Mouse (Mus musculus) midbrain, embryonic 12.5 days (tissue): ENCODE data around the gene Ly6g6e. TPM values are rescaled to one million over a fixed set of nuclear protein-coding genes. Genes with fewer than 3 reads are reported as not detected.

Source experiments
- ATAC-seq: fragments of 200-750 bp; cut with Nextera tagmentation; 2 replicates; pipeline ENCODE4 v1.8.0; 2017; ENCODE audit warnings: low read depth, moderate TSS enrichment, moderate library complexity; ENCODE audit not compliant: low FRiP score
- H3K27ac ChIP-seq: fragments of 300-500 bp; sonication (generic); replicated peaks from 2 replicates; pipeline ENCODE4 v1.5.1; 2016; ENCODE audit warnings: mild to moderate bottlenecking
- H3K27me3 ChIP-seq: fragments of 300-500 bp; sonication (generic); 2 replicates; pipeline ENCODE4 v1.6.1; 2016; ENCODE audit warnings: mild to moderate bottlenecking
- H3K36me3 ChIP-seq: fragments of 300-500 bp; sonication (generic); 2 replicates; pipeline ENCODE4 v1.6.1; 2016
- H3K4me1 ChIP-seq: fragments of 300-500 bp; sonication (generic); 2 replicates; pipeline ENCODE4 v1.6.1; 2016
- H3K4me2 ChIP-seq: fragments of 300-500 bp; sonication (generic); replicated peaks from 2 replicates; pipeline ENCODE4 v1.6.1; 2016; ENCODE audit warnings: mild to moderate bottlenecking, moderate library complexity
- H3K4me3 ChIP-seq: fragments of 300-500 bp; sonication (generic); 2 replicates; pipeline ENCODE4 v1.5.1; 2016; ENCODE audit warnings: mild to moderate bottlenecking
- H3K9ac ChIP-seq: fragments of 300-500 bp; sonication (generic); replicated peaks from 2 replicates; pipeline ENCODE4 v1.6.1; 2016; ENCODE audit warnings: mild to moderate bottlenecking, moderate library complexity
- H3K9me3 ChIP-seq: fragments of 300-500 bp; sonication (generic); 2 replicates; pipeline ENCODE4 v1.6.1; 2016; ENCODE audit warnings: mild to moderate bottlenecking
- WGBS: fragments of 180-500 bp; shearing (Covaris S2); methylation state at CpG from one replicate; pipeline ENCODE4 v1.1.7; 2016; 5-methylcytosine and 5-hydroxymethylcytosine counted together
- polyA plus RNA-seq: library from polyadenylated mRNA; unstranded; fragments of >200 nt; fragmentation: Nextera tagmentation; extraction: Ambion mirVana; gene quantifications from 2 replicates; pipeline ENCODE4 v1.2.1, GENCODE M21; 2016

The Ly6g6e gene
- polyA plus RNA-seq, 1 experiment from 2014 or later, result 0.24 TPM

GRCm38 (mm10) chr17:35064378-35064877 lies 12.3 kb upstream of the Ly6g6e start:
- Histone ChIP-seq H3K9me3 (no peaks in the 10 kb centered on the region), H3K27me3 (peaks cover 48% of the 10 kb centered on the region), H3K4me2 (peak overlapping the region; percentile 55), H3K4me1 (peaks cover 41% of the 10 kb centered on the region), H3K36me3 (peaks cover 32% of the 10 kb centered on the region), H3K9ac (peak overlapping the region; percentile 47), H3K4me3 (no peak overlapping the region), H3K27ac (peak overlapping the region; percentile 22; the same call in 1 of the 2 replicates)
- 38% methylated on average over 10 of the region's 10 CpGs for WGBS
- ATAC-seq, result no peak

DNA sequence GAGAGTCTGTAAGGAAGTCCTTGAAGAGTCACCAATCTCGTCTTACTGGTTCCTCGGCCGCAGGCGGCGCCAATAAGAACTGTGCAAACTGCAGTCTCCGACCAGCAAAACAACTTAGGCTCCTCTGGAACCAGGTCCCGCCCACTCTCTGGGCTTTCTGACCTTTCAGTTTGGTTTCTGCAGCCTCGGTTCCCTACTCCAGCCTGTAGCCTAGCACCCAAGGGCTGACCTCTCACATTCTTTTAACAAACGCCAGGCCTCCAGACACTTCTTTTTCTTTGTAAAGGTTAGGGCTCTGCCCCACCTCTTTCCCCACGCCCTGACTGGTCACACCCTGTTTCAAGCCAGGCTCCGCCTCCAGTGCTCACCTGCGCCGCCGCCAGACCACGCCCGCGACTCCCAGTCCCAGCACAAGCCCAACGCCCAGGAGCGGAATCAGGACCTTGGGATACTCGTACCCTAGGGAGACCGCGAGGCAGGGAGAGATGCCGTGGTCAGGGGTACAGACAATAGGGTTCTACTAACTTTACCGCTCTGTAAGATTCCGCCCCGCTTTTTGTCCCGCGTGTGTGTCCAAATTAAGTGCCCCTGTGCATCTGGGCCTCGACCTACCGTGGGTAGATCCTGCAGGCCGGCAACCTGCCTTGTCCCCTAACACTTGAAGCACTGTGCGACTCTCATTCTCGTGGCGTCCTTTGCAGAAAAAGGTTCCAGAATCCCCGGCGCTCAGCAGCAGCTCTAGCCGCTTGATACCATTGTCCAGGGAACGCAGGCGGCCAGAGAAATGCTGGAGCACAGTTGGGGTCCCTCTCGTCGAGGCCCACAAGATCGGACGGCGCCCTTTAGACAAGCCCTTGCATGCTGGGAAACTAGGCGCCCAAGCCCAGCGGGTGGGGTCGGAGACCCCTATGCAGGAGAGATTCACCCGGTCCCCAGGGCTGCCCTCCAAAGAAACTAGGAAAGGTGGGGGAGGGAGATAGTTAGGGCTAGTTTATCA lies 11.5 kb upstream of the Ly6g6e start, which contains the start of gene Ly6g6c:
Ly6g6c (plus strand) TSS at position 438 of the 997 bp plus-strand sequence.
- peak within 1 kb of the TSS; percentile 31 for H3K4me3 ChIP-seq
- peaks cover 48% of the 10 kb centered on the region for H3K27me3 ChIP-seq
- H3K9me3 ChIP-seq, result no peaks in the 10 kb centered on the region
- peaks cover 30% of the 10 kb centered on the region for H3K36me3 ChIP-seq
- peak within 1 kb of the TSS; percentile 55 for H3K4me2 ChIP-seq
- no peak for ATAC-seq
- H3K9ac ChIP-seq, result peak within 1 kb of the TSS; percentile 47
- WGBS, result under 1% methylated on average over 48 of the region's 48 CpGs
- H3K4me1 ChIP-seq, result peaks cover 36% of the 10 kb centered on the region
- H3K27ac ChIP-seq, result peak within 1 kb of the TSS; percentile 22; the same call in 1 of the 2 replicates

GRCm38 (mm10) chr17:35066084-35066483 lies 10.6 kb upstream of the Ly6g6e start, which contains the start of gene Mpig6b:
Gene Mpig6b, minus strand, starts transcription at chr17:35066184.
- 45% methylated on average over 10 of the region's 10 CpGs for WGBS
- Histone ChIP-seq H3K4me3 (peak within 1 kb of the TSS; percentile 31), H3K27me3 (peaks cover 48% of the 10 kb centered on the region), H3K4me1 (peaks cover 27% of the 10 kb centered on the region), H3K4me2 (peak within 1 kb of the TSS; percentile 55), H3K9me3 (no peaks in the 10 kb centered on the region), H3K36me3 (peaks cover 22% of the 10 kb centered on the region), H3K27ac (no peak within 1 kb of the TSS), H3K9ac (peak within 1 kb of the TSS; percentile 44; the same call in 1 of the 2 replicates)
- no peak for ATAC-seq

- 85% methylated on average over 17 of the region's 17 CpGs for WGBS
- H3K4me1 ChIP-seq, result peaks cover 21% of the 10 kb centered on the region
Observed at GRCm38 (mm10) chr17:35068213-35068914, 8.3 kb upstream of the Ly6g6e start.

DNA sequence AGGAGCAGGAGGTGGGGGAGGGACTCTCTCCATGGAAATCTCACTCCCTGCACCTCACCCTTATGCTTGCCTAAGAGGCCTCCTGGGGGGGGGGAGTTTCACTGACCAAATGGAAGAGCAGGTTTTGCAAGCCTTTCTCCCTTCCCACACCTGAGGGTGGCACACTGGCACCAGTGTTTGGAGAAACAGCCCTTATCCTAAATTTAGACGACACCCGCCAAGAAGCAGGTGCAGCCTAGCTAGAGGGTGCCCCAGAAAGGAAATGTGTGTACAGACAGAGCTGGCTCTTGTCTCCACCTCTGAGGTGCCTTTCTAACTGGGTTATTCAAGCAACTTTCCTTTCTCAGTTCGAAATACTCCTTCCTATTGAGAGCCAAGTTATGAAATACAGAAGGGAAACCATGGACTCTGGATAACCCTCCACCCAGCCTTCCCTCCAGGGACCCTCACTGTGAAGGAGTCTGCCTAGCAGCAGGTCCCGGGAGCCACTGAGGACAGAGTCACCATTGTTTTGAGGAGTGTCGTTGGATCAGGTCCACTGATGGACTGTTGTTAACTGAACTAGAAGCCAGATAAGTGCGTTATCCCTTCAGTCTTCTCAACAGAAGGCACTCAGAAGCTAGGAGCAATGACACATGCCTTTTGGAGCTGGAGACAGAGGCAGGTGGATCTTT lies 6.0 kb upstream of the Ly6g6e start:
- Histone ChIP-seq H3K4me3 (no peak overlapping the region), H3K9ac (no peak overlapping the region), H3K27ac (no peak overlapping the region), H3K4me1 (peaks cover 4% of the 10 kb centered on the region), H3K9me3 (no peaks in the 10 kb centered on the region), H3K4me2 (no peak overlapping the region), H3K27me3 (peaks cover 19% of the 10 kb centered on the region), H3K36me3 (no peaks in the 10 kb centered on the region)
- WGBS, result 67% methylated on average over 6 of the region's 6 CpGs
- ATAC-seq, result no peak

More at GRCm38 (mm10) chr17:35068213-35068914, 8.3 kb upstream of the Ly6g6e start:
- Histone ChIP-seq H3K27me3 (peaks cover 43% of the 10 kb centered on the region), H3K9ac (no peak overlapping the region), H3K9me3 (no peaks in the 10 kb centered on the region), H3K36me3 (0 out of 2 replicates have a peak, but pooled peaks cover 2% of the 10 kb centered on the region), H3K27ac (no peak overlapping the region), H3K4me3 (no peak overlapping the region), H3K4me2 (no peak overlapping the region)
- ATAC-seq, result no peak

DNA sequence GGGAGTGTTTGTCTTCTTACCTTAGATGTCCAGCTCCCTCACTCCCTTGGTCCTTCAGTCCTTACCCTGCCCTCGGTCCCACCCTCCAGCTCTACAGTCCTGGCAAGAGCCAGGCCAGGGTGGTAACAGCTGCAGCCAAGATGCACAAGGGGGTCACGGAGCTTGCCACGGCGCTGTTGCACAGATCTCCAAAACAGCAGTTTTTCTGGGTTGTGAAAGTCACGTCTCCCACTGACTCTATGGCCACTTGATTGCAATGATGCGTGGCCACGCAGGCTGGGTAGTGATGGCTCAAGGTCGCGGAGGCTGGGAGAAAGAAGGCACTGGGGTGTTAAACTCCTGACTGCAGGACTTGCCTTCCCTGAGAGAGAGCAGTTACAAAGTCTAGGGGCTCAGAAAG lies 5.2 kb upstream of the Ly6g6e start:
- Histone ChIP-seq H3K27me3 (peaks cover 12% of the 10 kb centered on the region), H3K36me3 (no peaks in the 10 kb centered on the region), H3K4me2 (no peak overlapping the region), H3K4me3 (no peak overlapping the region), H3K4me1 (peaks cover 2% of the 10 kb centered on the region), H3K27ac (no peak overlapping the region), H3K9ac (no peak overlapping the region), H3K9me3 (no peaks in the 10 kb centered on the region)
- WGBS, result 84% methylated on average over 9 of the region's 9 CpGs
- no peak for ATAC-seq

GRCm38 (mm10) chr17:35074097-35074496 lies 2.6 kb upstream of the Ly6g6e start:
- WGBS, result 55% methylated on average over 17 of the region's 17 CpGs
- Histone ChIP-seq H3K4me3 (no peak overlapping the region), H3K27ac (no peak overlapping the region), H3K4me2 (no peak overlapping the region), H3K27me3 (peaks cover 7% of the 10 kb centered on the region; the same call in 1 of the 2 replicates), H3K9me3 (no peaks in the 10 kb centered on the region), H3K4me1 (peaks cover 18% of the 10 kb centered on the region), H3K9ac (no peak overlapping the region), H3K36me3 (no peaks in the 10 kb centered on the region)
- ATAC-seq, result no peak

- Histone ChIP-seq H3K9me3 (no peaks in the 10 kb centered on the region), H3K36me3 (no peaks in the 10 kb centered on the region), H3K9ac (0 out of 2 replicates have a peak overlapping the region, but pooled peaks have one; percentile 25), H3K4me1 (peaks cover 18% of the 10 kb centered on the region), H3K27ac (no peak overlapping the region), H3K27me3 (peaks cover 11% of the 10 kb centered on the region), H3K4me3 (0 out of 2 replicates have a peak overlapping the region, but pooled peaks have one; percentile 17), H3K4me2 (peak overlapping the region; percentile 42)
- WGBS, result 49% methylated on average over 2 of the region's 2 CpGs
- ATAC-seq, result no peak
Observed at GRCm38 (mm10) chr17:35077285-35077684, 583 bp downstream of the Ly6g6e start.

DNA sequence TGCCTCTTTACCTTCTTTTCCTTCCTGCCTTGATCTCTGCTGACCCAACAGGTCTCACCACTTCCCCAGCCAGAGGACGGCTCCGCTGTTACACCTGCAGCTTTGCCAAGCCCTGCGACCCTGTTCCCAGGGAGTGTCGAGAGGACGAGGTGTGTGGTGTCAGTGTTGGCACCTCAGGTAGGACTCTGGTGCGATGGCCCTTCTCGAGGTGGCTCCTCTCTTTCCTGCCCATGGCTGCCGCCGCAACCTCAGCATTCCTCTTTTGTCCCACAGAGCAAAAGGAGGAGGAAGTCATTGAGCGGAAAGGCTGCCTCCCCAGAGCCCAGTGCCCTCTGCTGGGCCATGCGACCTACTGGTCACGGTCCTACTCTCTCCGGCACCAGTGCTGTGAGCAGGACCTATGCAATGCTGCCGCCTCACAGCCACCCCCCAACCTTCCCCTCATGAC lies 1.1 kb downstream of the Ly6g6e start, which contains the start of gene Ly6g6d:
Ly6g6d (minus strand) TSS at position 280 of the 448 bp plus-strand sequence.
- 0 out of 2 replicates have a peak within 1 kb of the TSS, but pooled peaks have one; percentile 25 for H3K9ac ChIP-seq
- WGBS, result 9% methylated on average over 14 of the region's 14 CpGs
- no peaks in the 10 kb centered on the region for H3K36me3 ChIP-seq
- H3K4me2 ChIP-seq, result peak within 1 kb of the TSS; percentile 42
- peak; percentile 44; the same call in 1 of the 2 replicates for ATAC-seq
- H3K27me3 ChIP-seq, result peaks cover 11% of the 10 kb centered on the region
- no peaks in the 10 kb centered on the region for H3K9me3 ChIP-seq
- H3K4me3 ChIP-seq, result peak within 1 kb of the TSS; percentile 17
- peaks cover 18% of the 10 kb centered on the region for H3K4me1 ChIP-seq
- no peak within 1 kb of the TSS; the same call in 1 of the 2 replicates for H3K27ac ChIP-seq

DNA sequence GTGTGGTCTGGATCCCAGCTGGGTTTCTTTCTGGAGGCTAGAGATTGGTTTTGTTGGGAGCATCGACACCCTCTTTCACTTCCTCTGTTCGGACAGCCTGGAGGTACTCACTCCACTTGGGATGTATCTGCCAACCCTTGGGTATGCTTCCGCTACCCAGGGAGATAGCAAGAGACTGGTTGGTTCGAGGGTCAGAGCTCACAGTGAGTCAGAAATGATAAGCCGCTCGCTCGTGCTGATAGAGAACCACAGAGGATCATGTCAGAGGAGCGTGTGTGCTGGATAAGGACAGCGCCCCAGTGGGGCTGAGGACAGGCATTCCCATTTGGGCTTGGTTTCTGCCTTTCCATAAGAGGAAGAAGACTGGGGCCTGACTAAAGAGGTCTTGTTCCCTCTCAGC lies 3.1 kb downstream of the Ly6g6e start:
- H3K9ac ChIP-seq, result no peak overlapping the region
- H3K9me3 ChIP-seq, result no peaks in the 10 kb centered on the region
- peaks cover 18% of the 10 kb centered on the region for H3K4me1 ChIP-seq
- no peak overlapping the region for H3K4me3 ChIP-seq
- no peaks in the 10 kb centered on the region for H3K36me3 ChIP-seq
- no peak overlapping the region for H3K4me2 ChIP-seq
- WGBS, result 74% methylated on average over 9 of the region's 9 CpGs
- no peak for ATAC-seq
- no peak overlapping the region for H3K27ac ChIP-seq
- H3K27me3 ChIP-seq, result peaks cover 11% of the 10 kb centered on the region

DNA sequence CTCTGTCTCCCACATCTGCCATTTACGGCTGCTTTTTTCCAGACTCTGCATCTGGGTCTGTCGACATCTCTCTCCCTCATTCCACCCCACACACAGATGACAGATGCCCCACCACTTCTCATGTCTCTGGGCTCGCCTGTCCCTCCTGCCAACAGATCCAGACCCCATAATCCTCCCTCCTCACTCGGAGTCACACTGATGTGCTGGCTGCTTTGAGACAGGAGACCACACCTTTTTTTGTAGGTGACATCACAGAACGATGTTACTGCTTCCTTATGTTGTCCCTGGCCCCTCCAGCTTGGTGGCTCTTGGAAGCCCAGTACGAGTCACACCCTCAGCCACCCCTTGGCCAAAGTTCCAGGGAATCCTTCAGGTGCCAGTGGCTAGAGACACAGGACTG lies 3.5 kb downstream of the Ly6g6e start:
- 64% methylated on average over 6 of the region's 6 CpGs for WGBS
- H3K9ac ChIP-seq, result no peak overlapping the region
- H3K4me1 ChIP-seq, result peaks cover 18% of the 10 kb centered on the region

More for the DNA sequence above, 3.5 kb downstream of the Ly6g6e start:
- H3K36me3 ChIP-seq, result no peaks in the 10 kb centered on the region
- H3K27ac ChIP-seq, result no peak overlapping the region
- no peak for ATAC-seq
- no peak overlapping the region for H3K4me2 ChIP-seq
- no peaks in the 10 kb centered on the region for H3K9me3 ChIP-seq
- no peak overlapping the region for H3K4me3 ChIP-seq
- H3K27me3 ChIP-seq, result peaks cover 11% of the 10 kb centered on the region
